Mouse (Mus musculus) kidney, postnatal 4 days (tissue): ENCODE measurements around the gene Trappc2.

Experiments
- DNase-seq, 2 experiments: peaks; one replicate each; pipeline ENCODE4 v3.0.0; 2021; ENCODE audit warnings: mixed read lengths in 2 of 2

Trappc2 gene

DNA sequence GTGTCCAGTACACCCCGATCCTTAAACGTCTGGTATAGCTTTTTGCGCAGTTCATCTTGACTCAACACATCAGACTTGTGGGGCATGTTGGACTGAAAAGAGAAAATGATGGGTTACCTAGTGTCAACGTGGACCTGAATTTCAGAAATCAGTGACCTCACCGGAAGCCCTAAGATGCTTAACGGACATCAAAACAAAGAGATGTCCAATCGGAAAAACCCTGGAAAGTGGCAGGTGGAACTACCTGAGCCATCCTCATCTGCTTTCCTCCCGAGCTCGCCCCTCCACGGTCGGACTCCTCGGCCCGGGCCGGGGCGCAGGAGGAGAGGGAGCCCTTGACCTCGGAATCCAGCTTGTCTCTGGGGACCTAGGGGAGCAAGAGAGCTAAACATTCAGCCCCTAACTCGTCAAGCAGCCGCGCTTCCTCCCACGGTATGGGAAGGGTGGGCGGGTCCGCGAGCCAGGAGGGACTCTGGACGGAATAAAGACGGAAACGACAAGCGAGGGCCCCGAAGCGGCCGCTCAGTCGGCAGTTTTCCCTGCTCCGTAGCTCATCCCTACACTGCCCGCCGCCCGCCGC is at the start of gene Trappc2:
Gene Trappc2, plus strand, starts transcription at position 539 of the 580 bp plus-strand sequence.
- DNase-seq = no peak

DNA sequence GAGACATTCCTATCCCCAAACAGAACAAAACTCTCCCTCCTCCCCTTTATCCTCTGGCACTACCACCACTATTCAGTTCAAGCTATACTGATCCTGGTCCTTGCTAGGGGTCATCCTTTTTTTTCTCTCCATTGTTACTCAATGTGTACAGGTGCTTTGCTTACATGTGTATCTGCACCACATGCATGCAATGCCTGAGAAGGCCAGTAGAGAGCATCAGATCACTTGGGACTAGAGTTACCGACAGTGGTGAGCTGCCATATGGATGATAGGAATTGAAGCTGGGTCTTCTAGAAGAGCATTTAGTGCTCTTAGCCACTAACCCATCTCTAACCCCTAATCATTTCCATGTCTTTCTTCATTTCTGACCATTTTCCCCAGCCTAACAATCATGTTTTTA is 46.6 kb upstream of the Trappc2 start:
- DNase-seq = no peak

DNA sequence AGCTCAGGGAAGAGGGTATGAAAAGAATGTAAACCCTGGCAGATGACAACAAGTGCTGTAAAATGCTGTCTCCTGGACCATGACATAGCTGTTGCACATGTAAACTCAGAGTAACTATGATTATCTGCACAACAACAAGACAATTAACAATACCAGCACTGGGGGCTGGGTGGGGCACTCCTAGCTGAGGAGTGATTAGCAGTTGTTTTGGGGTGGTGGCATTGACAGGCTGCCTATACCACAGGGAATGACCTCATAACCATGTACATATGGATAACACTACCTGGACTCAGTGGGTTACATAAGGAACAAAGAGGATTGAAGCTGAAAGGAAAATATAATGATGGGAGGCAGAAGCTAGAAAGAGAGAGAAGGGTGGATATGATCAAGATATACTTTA is 32.5 kb upstream of the Trappc2 start:
- no peak for DNase-seq

DNA sequence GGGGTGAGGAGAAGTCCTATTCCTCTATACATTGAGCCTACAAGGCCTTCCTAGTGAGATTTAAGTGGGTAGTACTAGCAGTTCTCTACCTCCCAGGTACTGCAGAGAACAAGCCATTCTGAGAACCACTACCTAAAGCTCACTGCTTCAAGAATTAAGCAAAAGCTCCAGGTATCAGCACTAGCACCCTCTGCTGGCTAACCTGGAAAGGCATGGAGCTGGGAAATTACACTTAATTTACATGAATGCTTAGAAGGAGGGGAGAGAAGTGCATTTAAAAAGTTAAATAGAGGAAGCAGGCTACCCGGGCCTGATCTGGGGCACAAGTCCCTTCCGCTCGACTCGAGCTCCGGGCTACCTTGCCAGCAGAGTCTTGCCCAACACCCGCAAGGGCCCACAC is 24.2 kb upstream of the Trappc2 start:
- peak; percentile 25 to 41 for DNase-seq

DNA sequence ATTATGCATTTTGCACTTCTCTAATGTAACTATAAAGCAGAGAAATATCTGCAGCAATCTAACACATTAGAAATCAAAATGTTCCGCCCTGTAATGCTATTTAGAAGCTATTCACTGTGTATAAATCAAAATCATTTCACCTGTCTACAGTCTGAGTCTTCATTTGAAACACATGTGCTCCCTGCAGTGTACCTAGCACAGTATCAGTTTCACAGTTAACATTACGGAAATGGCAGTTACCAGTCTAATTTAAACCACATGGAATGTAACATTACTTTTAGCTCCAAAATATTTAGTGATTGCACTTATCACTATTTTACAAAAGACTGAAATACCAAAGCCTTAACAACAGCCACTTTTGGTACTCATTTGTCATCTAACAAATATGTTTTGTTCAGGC is 5.6 kb upstream of the Trappc2 start:
- DNase-seq = no peak

DNA sequence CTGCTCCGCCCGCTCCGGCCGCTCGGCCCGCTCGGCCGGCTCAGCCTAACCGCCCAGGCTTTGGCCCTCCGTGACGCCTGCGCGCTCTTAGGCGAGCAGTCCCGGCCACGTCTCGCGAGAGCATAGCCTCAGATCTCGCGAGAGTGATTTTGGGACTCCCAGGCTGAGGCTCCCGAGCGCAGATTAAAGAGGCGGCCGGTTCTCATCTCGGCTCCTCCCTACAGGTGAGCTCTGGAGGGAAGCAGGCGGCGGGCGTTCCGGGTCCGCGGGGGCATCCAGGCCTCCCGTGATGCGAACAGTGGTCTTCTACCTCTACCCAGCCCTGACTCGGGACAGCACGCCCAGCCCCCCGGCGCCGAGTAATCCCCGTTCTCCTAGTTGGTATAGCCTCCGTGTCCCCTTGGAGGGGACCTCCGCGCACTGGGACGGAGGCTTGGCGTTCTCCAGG is 266 bp downstream of the Trappc2 start, which contains the start of gene Ofd1:
Gene Ofd1, minus strand, starts transcription at position 89 of the 448 bp plus-strand sequence.
- peak; percentile 89 to 94 for DNase-seq

DNA sequence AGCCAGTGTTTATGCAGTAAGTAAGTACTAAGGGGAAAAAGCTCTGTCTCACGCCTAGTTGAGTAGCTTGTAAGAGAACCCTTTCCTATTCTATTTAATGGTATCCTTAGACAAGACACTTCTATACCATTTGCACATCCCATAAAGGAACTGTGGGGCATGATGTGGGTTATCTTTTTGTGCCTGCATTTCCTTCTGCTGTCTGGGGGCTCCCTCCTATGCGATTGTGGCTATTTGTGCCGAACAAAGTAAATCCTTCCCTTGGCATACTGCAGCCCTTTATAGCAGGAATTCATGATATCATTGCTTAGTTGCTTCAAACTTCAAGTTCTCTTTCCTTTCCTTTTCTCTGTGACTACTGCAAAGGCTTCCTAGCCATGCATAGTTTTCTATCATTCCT is 4.2 kb downstream of the Trappc2 start:
- DNase-seq = no peak

DNA sequence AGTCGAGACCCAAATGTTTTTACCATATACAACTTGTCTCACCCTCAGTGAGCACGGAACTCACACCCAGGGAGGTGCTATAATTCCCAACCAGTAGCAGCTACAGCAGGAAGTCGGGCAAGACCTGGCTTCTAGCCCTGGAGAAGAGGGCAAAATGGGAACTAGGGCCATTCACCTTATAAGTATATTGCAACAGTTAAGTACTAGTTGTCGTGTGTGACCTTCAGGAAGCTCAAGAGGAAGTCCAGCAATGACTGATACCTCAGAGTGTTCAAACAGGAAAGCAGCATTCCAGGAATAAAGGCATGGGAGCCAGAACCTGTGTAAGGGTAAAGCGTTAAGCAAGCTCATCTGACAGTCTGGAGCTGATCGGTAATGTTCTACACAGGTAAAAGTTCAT is 13.2 kb downstream of the Trappc2 start:
- DNase-seq = no peak

DNA sequence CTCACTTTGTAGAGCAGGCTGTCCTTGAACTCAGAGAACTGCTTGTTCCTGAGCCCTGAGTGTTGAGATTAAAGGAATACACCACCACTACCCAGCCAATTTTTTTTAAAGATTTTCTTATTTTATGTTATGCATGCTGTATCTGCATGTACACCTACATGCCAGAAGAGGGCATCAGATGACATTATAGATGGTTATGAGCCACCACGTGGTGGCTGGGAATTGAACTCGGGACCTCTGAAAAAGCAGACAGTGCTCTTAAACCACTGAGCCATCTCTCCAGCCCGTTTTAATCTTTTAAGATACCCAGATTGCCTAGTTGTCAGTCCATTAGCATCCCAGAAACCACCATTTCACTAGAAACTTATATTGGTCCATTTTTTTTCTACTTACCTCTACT is 14.0 kb downstream of the Trappc2 start:
- no peak for DNase-seq

DNA sequence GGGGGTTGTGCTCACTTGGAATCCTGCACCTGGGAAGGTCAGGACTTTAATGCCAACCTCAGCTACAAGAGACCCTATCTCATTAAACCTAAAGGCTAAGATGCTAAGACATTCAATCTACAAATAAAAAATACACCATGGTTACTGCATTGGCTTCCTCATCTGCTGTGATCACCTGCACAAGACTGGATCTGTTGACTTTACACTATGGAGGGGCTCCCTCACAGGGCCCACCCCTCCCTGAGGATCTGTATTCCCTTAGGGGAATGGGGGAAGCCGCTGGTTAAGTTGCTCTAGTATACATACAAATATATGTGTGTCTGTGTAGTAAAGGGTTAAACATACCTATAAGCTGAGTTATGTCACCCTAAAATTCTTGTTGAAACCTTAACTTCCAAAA is 15.2 kb downstream of the Trappc2 start:
- DNase-seq = no peak

DNA sequence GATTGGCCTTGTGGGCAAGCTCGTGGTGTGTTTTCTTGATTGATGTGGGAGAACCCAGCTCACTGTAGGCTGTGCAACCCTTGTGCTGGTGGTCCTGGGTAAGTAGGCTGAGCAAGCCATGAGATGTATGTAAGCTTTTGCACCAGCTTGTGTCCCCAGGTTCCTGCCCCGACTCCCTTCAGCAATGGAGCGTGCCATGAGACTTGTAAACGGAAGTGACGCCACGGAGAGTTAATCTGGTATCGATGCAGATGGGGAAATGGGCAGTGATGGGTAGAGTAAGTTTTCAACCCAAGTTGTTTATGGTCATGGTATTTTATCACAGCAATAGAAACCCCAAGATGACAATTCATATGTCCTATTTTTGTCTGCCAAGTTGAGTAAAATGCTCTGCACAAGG is 27.9 kb downstream of the Trappc2 start:
- DNase-seq = no peak

DNA sequence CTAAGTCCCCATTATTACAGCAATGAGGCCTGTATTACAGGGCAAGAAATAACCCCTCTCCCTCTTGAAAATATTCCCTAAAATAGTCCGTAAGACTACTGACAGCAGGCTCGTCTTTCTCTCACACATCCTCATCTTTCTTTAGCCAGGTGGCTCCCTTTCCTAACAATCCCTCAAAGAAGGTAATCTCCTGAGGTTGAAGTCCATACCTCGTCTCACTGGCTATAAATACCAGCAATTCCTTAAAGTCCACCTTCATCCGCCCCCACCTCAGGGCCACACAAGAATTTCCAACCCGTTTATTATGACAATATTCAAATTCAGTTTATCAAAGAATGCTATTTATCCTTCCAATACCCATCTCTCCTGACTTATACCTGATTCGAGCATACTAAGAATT is 32.2 kb downstream of the Trappc2 start:
- no peak for DNase-seq

DNA sequence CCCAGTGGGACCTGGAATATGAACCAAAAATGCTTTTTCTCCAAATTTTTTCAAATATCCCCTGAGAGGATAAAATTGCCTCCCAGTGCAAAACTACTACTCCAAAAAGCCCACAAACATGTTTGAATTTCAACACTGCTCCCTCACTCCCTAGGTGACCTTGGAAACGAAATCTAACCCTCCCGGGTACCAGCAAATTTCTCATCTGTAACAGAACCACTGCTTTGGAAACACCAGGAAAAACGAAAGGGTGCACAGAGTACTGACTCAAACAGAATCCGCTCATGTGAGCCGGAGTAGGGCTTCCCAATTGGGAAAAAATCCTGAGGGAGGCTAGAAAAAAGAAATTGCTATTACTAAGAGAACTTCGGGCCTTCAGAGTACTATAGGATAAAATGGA is 37.0 kb downstream of the Trappc2 start:
- DNase-seq = no peak

DNA sequence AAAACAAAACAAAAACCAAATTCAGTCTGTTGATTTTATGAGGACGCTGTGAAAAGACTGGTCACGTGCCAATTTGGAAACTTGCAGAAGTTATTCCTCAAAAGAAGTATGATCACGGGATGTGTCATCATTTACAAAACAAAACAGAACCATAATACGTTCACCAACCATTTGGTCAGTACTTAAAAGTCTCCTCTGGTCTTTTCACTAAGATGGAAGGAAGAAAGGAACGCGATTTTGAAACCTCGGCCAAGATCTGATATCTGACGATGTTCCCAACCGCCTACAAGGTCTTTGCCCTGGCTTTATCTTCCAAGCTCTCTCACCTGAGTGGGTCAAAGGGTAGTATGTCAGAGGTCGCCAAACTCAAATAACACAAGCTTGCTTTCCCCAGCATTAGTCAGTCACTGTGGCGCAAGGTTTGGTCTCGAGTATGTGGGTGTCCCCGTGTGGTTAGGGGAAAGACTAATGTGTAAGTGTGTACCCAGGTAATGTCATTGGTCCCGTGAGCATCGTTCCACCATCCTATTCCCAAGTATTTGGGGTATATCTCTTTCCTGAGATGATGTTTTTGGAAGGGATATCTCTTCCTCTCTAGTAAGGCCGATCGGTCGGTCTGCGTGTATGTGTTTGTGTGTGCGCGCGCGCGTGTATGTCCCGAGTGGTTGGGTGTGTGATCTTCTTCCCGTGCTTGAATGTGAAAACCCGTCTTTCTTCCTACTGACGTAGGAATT is 38.4 kb downstream of the Trappc2 start:
- peak in 1 of 2 experiments; percentile 3 for DNase-seq

DNA sequence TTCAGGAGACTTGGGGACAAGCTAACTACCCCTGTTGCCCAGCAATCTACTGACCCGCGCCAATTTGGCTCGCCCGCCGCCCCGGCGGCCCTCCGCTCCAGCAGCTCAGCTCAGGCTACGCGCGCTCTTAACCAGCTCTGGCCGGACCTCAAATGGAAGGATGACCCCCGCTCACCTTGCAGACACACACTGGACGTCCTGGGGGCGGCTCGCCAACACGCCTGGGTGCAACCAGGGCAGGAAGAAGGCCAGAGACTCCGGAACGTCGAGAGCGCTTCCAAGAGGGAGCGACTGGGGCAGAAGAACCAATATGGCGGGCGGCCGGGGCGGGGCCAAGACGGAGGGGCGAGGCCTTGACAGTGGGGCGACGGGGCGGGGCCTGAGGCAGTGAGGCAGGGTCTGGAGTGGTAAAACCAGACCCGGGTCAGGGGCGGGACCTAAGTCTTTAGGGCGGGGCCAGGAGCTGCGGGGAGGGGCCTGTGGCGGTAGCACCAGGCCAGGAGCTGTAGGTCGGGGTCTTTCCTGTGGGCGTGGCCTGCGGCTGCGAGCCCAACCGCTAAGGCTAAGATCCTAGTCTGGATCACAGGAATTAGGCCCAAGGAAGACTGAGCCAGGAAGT is 39.1 kb downstream of the Trappc2 start, which contains the start of gene Rab9:
Gene Rab9, minus strand, starts transcription at position 503 of the 619 bp plus-strand sequence.
- peak; percentile 97 for DNase-seq

DNA sequence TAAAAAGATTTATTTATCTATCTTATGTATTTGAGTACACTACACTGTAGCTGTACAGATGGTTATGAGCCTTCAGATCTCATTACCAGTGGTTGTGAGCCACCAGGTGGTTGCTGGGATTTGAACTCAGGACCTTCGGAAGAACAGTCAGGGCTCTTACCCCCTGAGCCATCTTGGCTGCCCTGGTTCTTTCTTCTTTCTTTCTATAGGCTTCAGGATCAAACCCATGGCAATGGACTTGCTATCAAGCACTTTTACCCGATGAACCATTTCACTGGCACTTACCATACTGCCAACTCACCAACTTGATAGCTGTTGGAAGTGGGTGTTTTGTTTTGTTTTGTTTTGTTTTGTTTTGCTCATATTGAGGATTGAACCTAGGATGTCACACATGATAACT is 54.7 kb downstream of the Trappc2 start:
- no peak for DNase-seq

DNA sequence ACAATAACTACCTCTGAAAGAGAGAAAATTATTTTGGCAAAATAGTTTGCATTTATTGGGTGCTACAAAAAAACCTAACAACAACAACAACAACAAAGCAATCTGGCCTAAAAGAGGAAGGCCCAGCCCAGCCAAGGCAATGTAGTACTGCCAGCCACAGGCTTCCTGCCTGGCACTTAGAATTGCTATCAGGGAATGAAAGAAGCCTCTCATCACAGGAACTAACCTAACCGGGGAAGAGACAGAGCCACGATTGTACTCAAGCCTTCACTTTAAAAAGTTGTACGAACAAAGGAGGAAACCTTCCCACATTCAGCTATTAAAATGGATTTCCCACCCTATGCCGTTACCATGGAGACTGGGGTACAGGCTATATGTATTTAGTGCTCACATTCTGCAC is 57.4 kb downstream of the Trappc2 start:
- DNase-seq = no peak

DNA sequence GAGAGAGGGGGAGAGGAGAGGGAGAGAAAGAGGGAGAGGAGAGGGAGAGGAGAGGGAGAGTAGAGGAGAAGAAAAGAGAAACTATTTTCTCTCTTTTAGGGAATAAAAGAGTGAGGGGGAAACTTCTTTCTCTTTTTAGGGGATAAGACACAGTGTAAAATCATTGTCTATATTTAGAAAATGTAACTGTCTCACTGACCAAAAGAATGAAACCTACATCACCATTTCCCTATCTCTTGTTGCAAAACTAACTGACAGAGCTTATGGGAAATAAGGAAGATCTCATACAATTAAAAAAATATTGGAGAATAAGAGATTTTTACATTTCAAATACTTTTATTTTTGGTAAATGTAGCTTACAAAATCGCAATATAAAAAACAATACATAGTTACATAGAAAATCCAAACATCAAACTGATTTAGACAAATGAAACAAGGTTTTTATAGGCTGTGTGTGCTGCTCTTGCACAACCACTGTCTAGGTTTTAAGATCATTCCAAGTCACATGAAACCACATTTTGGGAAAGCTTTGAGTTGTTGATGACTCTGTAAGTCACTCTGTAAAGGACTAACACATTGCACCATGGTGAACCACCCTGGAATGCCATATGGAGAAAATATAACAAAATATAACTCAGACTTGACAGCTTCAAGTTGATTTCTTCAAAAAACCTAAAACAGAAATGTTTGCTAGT is 59.3 kb downstream of the Trappc2 start:
- DNase-seq = no peak
